Mouse (Mus musculus): ENCODE results near the gene Stpg3.

Gene Stpg3

GRCm38 (mm10) chr2:25236614-25237013, 22.2 kb upstream of the Stpg3 start, which contains the start of gene Rnf224:
Gene Rnf224, minus strand, starts transcription at chr2:25236787.
- DNase-seq (ENCODE audit: low read depth, low spot score), result no peak

GRCm38 (mm10) chr2:25234551-25235220, 20.2 kb upstream of the Stpg3 start:
- no peak for DNase-seq (ENCODE audit: low read depth, low spot score)

GRCm38 (mm10) chr2:25234050-25234449, 19.6 kb upstream of the Stpg3 start, which contains the start of gene Slc34a3:
Gene Slc34a3, minus strand, starts transcription at chr2:25234364.
- DNase-seq (ENCODE audit: low read depth, low spot score), result no peak

- no peak for DNase-seq (ENCODE audit: low read depth, low spot score)
Measured at GRCm38 (mm10) chr2:25233421-25233820, 19.0 kb upstream of the Stpg3 start.

GRCm38 (mm10) chr2:25231038-25231437, 16.6 kb upstream of the Stpg3 start:
- peak; percentile 42 for DNase-seq (ENCODE audit: low read depth, low spot score)

- no peak for DNase-seq (ENCODE audit: low read depth, low spot score)
Measured at GRCm38 (mm10) chr2:25230581-25230980, 16.1 kb upstream of the Stpg3 start.

GRCm38 (mm10) chr2:25229582-25229981, 15.1 kb upstream of the Stpg3 start:
- DNase-seq (ENCODE audit: low read depth, low spot score), result no peak

GRCm38 (mm10) chr2:25228995-25229530, 14.6 kb upstream of the Stpg3 start:
- no peak for DNase-seq (ENCODE audit: low read depth, low spot score)

GRCm38 (mm10) chr2:25228431-25228889, 14.0 kb upstream of the Stpg3 start:
- peak; percentile 96 for DNase-seq (ENCODE audit: low read depth, low spot score)

- no peak for DNase-seq (ENCODE audit: low read depth, low spot score)
Measured at GRCm38 (mm10) chr2:25227406-25227805, 13.0 kb upstream of the Stpg3 start.

- DNase-seq (ENCODE audit: low read depth, low spot score), result no peak
Measured at GRCm38 (mm10) chr2:25226864-25227263, 12.4 kb upstream of the Stpg3 start.

- no peak for DNase-seq (ENCODE audit: low read depth, low spot score)
Measured at GRCm38 (mm10) chr2:25225811-25226379, 11.5 kb upstream of the Stpg3 start.

- peak; percentile 100 for DNase-seq (ENCODE audit: low read depth, low spot score)
Measured at GRCm38 (mm10) chr2:25224766-25225752, 10.6 kb upstream of the Stpg3 start.

- DNase-seq (ENCODE audit: low read depth, low spot score), result no peak
Measured at GRCm38 (mm10) chr2:25224492-25224765, 10.0 kb upstream of the Stpg3 start, which contains the start of gene Tubb4b. Gene Tubb4b, minus strand, starts transcription at chr2:25224702.

GRCm38 (mm10) chr2:25223681-25224491, 9.4 kb upstream of the Stpg3 start:
- peak; percentile 92 for DNase-seq (ENCODE audit: low read depth, low spot score)

GRCm38 (mm10) chr2:25221331-25221772, 6.9 kb upstream of the Stpg3 start:
- peak; percentile 46 for DNase-seq (ENCODE audit: low read depth, low spot score)

GRCm38 (mm10) chr2:25218445-25218844, 4.0 kb upstream of the Stpg3 start, which contains the start of gene Fam166a:
Gene Fam166a, plus strand, starts transcription at chr2:25218745.
- DNase-seq (ENCODE audit: low read depth, low spot score), result no peak

GRCm38 (mm10) chr2:25217666-25218065, 3.2 kb upstream of the Stpg3 start:
- no peak for DNase-seq (ENCODE audit: low read depth, low spot score)

GRCm38 (mm10) chr2:25213266-25213865, 1.1 kb downstream of the Stpg3 start:
- peak; percentile 54 for DNase-seq (ENCODE audit: low read depth, low spot score)

GRCm38 (mm10) chr2:25211121-25211670, 3.2 kb downstream of the Stpg3 start, which contains the start of gene Nelfb:
Gene Nelfb, minus strand, starts transcription at chr2:25211489.
- peak; percentile 97 for DNase-seq (ENCODE audit: low read depth, low spot score)
